Mouse (Mus musculus) brain, adult 2 months (tissue): Measurements from ENCODE around the gene Hnrnpa3.

Source experiments
- DNase-seq: peaks from one replicate; pipeline ENCODE4 v3.0.0; 2011; ENCODE audit warnings: low read depth, low spot score

Hnrnpa3 gene

DNA sequence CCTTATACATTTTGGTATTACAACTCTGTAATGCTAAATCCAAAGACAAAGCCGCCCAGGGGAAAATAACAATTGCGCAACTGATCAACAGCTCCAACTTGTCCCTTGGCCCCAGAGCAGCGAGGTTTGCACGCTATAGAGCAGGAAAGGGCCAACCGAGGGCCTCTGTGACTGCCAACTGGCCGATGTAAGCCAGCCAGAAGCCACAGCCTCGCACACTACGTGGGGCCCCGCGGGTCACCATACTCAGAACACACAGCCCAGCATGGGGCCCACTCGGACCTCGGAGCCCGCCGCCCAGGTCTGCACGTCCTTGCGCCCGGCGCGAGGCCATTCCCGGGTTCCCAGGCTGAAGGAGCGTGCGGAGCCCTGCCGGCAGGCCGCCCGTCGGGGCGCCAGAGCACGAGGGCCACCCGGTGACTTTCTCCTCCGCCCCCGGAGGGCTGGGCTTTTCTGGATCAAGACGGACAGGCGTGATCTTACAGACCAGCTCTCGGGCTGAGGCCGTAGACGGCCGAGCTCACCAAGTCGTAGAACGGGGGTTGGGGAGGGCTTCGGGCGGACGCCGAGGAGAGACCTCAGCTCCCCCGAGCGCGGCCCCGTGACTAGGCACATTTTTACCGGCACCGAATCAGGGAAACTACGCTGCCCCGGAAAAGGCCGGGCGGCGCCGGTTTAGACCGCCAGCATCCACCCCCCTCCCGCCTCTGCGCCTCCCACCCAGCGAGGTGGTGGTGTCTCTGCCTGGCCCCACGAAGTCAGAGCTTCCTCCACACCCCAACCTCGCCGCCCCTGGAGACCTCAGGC, 44.5 kb downstream of the Hnrnpa3 start:
- peak; percentile 93 for DNase-seq

DNA sequence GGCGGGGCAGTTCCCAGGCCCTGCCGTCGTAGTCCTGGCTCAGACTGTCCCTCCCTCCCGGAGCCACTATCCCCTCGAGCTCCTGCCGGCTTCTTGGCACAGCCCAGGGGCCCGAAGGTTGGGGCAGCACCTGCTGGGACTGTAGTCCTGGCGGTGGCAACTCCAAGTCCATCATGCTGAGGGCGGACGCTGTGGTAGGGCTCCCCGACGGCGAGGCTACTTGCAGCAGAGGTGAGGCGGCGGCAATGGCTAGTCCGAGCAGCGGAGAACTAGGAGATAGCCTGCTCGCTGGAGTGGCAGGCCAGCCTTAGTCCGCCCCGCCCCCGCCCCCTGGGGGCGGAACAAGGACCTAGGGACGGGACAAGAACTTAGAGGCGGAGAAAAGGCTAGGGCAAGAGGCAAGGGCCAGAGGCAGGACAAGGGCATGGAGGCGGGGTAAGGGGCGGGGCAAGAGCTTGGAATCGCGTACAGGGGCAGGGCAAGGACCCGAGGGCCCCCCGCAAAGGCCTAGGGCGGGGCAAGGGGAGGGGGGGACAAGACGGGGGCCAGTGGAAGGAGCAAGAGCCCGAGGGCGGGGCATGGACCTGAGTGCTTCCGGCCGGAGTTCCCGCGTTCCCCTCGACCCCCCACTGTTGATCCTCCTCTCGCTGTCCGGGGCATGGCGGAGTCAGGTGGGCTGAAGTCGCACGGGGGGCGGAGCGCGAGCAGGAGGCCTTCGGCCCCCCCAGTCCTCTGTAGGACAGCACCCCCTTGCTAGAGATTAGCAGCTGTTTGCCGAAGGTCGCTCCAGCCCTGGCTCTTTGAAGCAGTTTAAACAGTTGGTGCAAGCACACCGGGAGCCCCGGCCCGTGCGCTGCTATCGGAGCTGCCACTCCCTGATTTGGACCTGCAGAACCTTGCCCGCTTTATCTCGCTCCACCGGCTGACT, 45.4 kb downstream of the Hnrnpa3 start, which contains the start of gene Nfe2l2:
Gene Nfe2l2, minus strand, starts transcription at position 408 of the 928 bp plus-strand sequence.
- peak; percentile 90 for DNase-seq

DNA sequence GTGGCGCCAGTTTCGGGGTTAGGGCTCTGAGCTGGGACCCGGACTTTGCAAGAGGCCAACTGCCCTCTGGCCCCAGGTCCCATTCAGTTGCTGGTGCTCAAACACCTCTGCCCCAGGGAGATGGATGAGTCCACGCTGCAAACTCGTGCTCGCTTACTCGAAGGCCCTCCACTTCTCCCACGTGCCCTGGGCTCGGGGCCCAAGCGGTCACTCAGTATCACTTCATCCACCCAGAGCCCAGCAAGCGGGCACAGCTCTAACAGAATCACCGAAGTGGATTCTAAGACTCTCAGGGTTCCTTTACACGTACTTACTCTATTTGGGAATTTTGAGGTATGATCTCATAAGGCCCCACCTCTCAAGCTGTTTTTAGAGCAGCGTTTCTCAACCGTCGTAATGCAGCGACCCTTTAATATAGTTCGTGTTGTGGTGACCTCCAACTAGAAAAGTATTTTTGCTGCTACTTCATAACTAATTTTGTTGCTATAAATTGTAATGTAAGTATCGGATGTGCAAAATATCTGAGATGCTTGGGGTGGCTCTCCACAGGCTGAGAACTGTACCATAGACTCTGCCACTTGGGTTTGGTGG, 46.2 kb downstream of the Hnrnpa3 start:
- DNase-seq: peak; percentile 23

DNA sequence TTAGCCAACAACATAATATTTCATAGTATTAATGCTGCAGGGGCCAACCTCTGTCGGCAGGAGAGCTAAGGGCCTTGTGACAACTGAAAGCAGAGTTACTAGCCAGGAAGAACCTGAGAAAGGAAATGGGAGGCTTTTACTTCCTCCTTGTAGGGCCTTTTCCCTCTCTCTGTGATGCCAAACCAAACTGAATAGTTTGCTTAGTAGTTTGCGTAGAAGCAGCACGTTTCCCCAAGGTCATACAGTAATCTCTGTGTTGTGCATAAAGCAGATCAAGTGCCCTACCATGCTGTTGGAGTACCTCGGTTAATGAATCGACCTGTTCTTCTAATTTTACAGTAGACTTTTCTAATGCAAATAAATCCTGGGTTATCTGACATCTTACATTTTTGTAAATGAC, 47.4 kb downstream of the Hnrnpa3 start:
- DNase-seq: no peak

DNA sequence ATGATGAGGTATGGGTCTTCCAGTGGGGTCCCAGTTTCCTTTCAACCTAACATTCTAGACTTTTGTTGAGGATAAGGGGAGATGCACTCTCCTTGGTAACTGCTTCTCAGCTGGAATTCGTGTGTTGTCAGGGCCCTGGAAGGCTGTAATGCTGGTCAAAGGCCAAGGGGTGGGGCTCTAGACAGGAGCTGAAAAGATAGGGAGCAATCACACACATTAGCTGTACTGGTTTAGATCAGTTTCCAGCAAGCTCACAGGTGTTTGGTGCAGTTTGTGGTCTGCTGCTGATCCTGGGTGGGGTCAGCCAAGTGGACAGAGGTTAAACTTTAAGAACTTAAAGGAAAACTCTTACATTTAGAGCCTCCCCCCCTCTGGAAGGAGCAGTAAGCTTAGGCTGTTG, 48.4 kb downstream of the Hnrnpa3 start:
- DNase-seq: no peak

DNA sequence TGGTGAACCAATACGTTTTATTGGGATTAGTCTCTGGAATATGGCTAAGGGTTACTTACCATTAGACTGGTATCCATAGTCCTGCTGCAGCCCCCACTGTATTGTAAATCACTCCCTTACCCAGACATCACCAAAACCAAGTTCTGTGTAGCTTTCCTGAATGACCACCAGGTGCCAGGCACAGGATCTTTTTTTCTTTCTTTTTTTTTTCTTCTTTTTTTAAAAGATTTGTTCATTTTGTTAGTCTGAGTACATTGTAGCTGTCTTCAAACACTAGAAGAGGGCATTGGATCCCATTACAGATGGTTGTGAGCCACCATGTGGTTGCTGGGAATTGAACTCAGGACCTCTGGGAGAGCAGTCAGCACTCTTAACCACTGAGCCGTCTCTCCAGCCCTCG, 54.0 kb downstream of the Hnrnpa3 start:
- no peak for DNase-seq

DNA sequence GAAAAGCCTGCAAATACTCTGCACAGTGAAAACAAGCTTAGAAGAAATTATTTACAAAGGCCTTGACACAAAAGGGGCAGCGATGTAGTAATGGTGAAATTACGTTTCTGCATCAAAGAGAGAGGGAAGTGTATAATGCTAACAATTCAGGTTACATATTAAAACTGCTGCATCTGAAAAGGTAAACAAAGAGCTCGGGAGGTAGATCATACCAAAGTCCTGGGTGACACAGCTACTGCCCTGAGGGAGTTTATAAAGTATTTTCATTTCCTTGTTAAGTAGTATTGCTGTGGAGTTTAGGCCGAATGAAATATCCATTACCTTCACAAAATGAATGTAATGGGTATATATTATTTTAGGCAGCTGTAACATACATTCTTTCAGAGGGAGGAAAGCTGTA, 55.7 kb downstream of the Hnrnpa3 start:
- no peak for DNase-seq

DNA sequence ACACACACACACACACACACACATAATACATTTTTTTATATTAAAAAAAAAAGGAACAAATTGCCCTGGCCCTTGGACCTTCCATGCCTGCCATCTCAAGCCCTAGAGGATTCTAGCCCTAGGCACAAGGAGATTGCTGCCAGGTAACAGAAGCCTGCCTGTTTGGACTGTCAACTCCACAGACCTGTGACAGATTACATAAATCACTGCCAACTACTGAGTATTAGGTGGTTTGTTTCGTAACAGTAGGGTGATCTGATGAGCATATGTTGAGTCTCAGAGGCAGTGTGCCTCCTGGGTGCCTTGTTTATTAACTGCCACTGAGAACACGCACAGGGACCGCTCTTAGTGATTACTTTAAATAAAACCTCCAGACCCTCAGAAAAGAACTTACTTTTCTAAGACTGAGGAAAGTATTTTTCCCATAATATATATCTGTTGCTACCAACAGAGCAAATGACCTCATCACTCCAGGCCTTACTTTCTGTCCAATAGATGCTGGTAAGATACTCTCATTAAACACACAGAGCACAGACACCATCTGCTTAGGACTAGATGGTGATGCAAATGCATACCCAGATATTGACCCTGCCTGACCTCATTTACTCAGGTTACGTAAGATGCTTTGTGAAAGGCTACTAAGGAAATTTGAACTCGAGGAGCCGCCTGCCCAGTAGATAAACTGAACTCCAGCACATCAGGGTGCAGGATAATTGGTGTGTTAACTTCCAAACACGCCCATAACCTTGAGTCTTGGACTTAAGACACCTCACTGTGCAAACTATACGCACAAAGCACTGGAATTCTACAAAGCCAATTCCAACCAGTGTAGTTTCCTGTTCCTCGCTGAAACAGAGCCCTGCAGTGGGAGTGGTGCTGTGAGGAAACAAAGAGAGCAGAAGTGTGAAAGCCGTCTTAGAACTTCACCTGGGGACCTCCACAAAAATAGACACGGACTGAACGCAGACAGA, 57.3 kb downstream of the Hnrnpa3 start:
- peak; percentile 93 for DNase-seq
